Mouse (Mus musculus): Measurements from ENCODE around the gene Cd300c2.
"Not testable (repeated sequence)": the region's sequence is repeated elsewhere in the genome, so short reads cannot be mapped to it uniquely, and the experiment has no call there.

The Cd300c2 gene

GRCm38 (mm10) chr11:115001474-115002040 is at the start of gene Cd300c2:
Cd300c2 (minus strand) TSS chr11:115001880.
- DNase-seq (ENCODE audit: extremely low spot score) = no peak

GRCm38 (mm10) chr11:115049282-115049895 is 47.7 kb upstream of the Cd300c2 start:
- DNase-seq (ENCODE audit: extremely low spot score) = no peak

- DNase-seq (ENCODE audit: extremely low spot score) = no peak
Measured at GRCm38 (mm10) chr11:115048259-115048658, 46.6 kb upstream of the Cd300c2 start, which contains the start of gene Cd300ld3. Cd300ld3 (minus strand) TSS chr11:115048409.

GRCm38 (mm10) chr11:115037669-115038068 is 36.0 kb upstream of the Cd300c2 start, which contains the start of gene Cd300ld5:
Cd300ld5 (minus strand) TSS chr11:115037769.
- not testable (repeated sequence) for DNase-seq (ENCODE audit: extremely low spot score)

GRCm38 (mm10) chr11:115026912-115027311 is 25.2 kb upstream of the Cd300c2 start, which contains the start of gene Cd300ld4:
Cd300ld4 (minus strand) TSS chr11:115027012.
- DNase-seq (ENCODE audit: extremely low spot score) = not testable (repeated sequence)

- not testable (repeated sequence) for DNase-seq (ENCODE audit: extremely low spot score)
Measured at GRCm38 (mm10) chr11:115016093-115016492, 14.4 kb upstream of the Cd300c2 start, which contains the start of gene Cd300ld2. Cd300ld2 (minus strand) TSS chr11:115016193.

GRCm38 (mm10) chr11:115004070-115004469 is 2.4 kb upstream of the Cd300c2 start:
- no peak for DNase-seq (ENCODE audit: extremely low spot score)

GRCm38 (mm10) chr11:114989793-114990192 is 11.9 kb downstream of the Cd300c2 start, which contains the start of gene Cd300ld:
Cd300ld (minus strand) TSS chr11:114989922.
- DNase-seq (ENCODE audit: extremely low spot score) = no peak

- no peak for DNase-seq (ENCODE audit: extremely low spot score)
Measured at GRCm38 (mm10) chr11:114981866-114982265, 19.8 kb downstream of the Cd300c2 start.

GRCm38 (mm10) chr11:114972726-114973125 is 29.0 kb downstream of the Cd300c2 start:
- no peak for DNase-seq (ENCODE audit: extremely low spot score)

- no peak for DNase-seq (ENCODE audit: extremely low spot score)
Measured at GRCm38 (mm10) chr11:114968752-114969207, 32.9 kb downstream of the Cd300c2 start, which contains the start of gene Cd300c. Cd300c (minus strand) TSS chr11:114969157.

- DNase-seq (ENCODE audit: extremely low spot score) = no peak
Measured at GRCm38 (mm10) chr11:114965182-114965828, 36.4 kb downstream of the Cd300c2 start.

- no peak for DNase-seq (ENCODE audit: extremely low spot score)
Measured at GRCm38 (mm10) chr11:114960369-114960768, 41.3 kb downstream of the Cd300c2 start.
